Mouse (Mus musculus) heart, adult 2 months (tissue): ENCODE measurements around the gene Pum1. TPM values are rescaled to one million over a fixed set of nuclear protein-coding genes. Genes with fewer than 3 reads are reported as not detected.
"Not testable (repeated sequence)": the region's sequence is repeated elsewhere in the genome, so short reads cannot be mapped to it uniquely, and the experiment has no call there.

Source experiments
- DNase-seq, 2 experiments: peaks; one replicate each; pipeline ENCODE4 v3.0.0; 2021
- H3K27ac ChIP-seq: fragments of 200-600 bp; 2 replicates; pipeline ENCODE4 v1.8.1; 2022
- H3K27me3 ChIP-seq: fragments of 200-500 bp; 2 replicates; pipeline ENCODE4 v1.6.1; 2012; ENCODE audit warnings: mild to moderate bottlenecking, low read length, inconsistent platforms, mixed read lengths; ENCODE audit not compliant: control insufficient read depth, insufficient read depth
- H3K36me3 ChIP-seq: fragments of 200-500 bp; 2 replicates; pipeline ENCODE4 v1.6.1; 2012; ENCODE audit warnings: low read length, inconsistent platforms; ENCODE audit not compliant: control insufficient read depth, insufficient read depth
- H3K4me1 ChIP-seq: fragments of 200-500 bp; 2 replicates; pipeline ENCODE4 v1.6.1; 2011; ENCODE audit warnings: low read length; ENCODE audit not compliant: control insufficient read depth, insufficient read depth
- H3K4me3 ChIP-seq: fragments of 200-600 bp; 2 replicates; pipeline ENCODE4 v1.8.1; 2022
- H3K79me2 ChIP-seq: fragments of 200-500 bp; replicated peaks from 2 replicates; pipeline ENCODE4 v1.6.1; 2012; ENCODE audit warnings: mild to moderate bottlenecking, inconsistent platforms, low read length, moderate library complexity, mixed read lengths; ENCODE audit not compliant: control insufficient read depth, insufficient read depth
- H3K9ac ChIP-seq: fragments of 200-500 bp; 2 replicates; pipeline ENCODE4 v1.6.1; 2012; ENCODE audit warnings: low read depth, mild to moderate bottlenecking, control low read depth, inconsistent platforms, low read length, mixed read lengths
- CTCF ChIP-seq: fragments of 200-600 bp; IDR thresholded peaks from 2 replicates; pipeline ENCODE4 v1.8.1; 2022; ENCODE audit warnings: antibody characterized with exemption, mild to moderate bottlenecking, moderate library complexity
- EP300 ChIP-seq: fragments of 200-500 bp; IDR thresholded peaks from 2 replicates; pipeline ENCODE4 v1.6.1; 2011; ENCODE audit warnings: low read depth, low read length, control low read depth; ENCODE audit not compliant: insufficient read depth
- POLR2A ChIP-seq: fragments of 200-500 bp; IDR thresholded peaks from 2 replicates; pipeline ENCODE4 v1.6.1; 2011; ENCODE audit warnings: mild to moderate bottlenecking, low read depth, low read length, control low read depth; ENCODE audit not compliant: insufficient read depth
- WGBS: fragments of 180-500 bp; shearing (Covaris S2); methylation state at CpG from one replicate; pipeline ENCODE4 v1.1.7; 2018; 5-methylcytosine and 5-hydroxymethylcytosine counted together
- intact Hi-C: fragments of 180-260 bp; cut with DNase I; formaldehyde crosslinking; loops from one replicate; pipeline ENCODE4 v1.15.1; 2025
- polyA plus RNA-seq: library from polyadenylated mRNA; depleted of rRNA; stranded (reverse); fragments of >200 nt; gene quantifications from 2 replicates; pipeline ENCODE4 v1.2.3, GENCODE M21; 2012
- total RNA-seq, 2 experiments: library from RNA; stranded (reverse); gene quantifications; 2 replicates each; pipeline ENCODE4 v1.2.3; 2021

Gene Pum1
- total and polyA plus RNA-seq, 3 experiments: 32.2 to 59.7 (median 57.1) TPM

DNA sequence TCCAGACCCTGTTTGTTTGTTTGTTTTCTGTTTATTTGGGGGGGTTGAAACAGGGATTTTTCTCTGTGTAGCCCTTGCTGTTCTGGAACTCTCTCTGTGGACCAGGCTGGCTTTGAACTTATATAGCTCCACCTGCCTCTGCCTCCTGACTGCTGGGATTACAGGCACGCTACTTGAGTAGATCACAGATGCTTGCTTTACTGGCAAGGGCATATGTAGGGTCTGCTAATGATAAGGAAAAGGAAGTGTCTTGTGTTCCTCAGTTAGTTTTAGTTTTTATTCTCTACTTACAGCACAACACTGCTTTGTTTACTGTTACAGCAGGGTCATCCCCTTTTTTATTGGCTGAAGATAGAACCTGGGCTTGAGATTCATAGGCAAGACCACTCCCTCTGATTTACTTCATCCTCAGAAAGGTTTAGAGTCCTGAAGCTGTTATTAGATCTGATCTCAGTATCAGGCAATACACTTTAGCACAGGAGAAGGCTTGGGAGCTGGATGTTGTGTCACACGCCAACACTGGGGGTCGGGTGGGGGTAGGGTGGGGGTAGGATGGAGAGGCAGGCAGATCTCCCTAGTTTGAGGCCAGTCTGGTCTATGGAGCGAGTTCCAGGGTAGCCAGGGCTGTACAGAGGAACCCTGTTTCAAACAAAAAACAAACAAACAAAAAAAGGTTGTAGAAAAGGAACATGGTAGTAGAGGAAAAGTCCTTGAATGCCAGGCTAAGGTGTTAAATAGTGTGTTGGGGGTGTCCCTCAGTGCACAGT, 8.1 kb downstream of the Pum1 start:
- no peaks in the 10 kb centered on the region for H3K27me3 ChIP-seq
- peaks cover 9% of the 10 kb centered on the region for H3K4me1 ChIP-seq
- H3K79me2 ChIP-seq: peaks cover 9% of the 10 kb centered on the region
- H3K27ac ChIP-seq: no peak overlapping the region
- intact Hi-C loops: loop anchor here (5.0 kb wide), 1 partner anchor 51 kb away; no protein-coding TSS in a partner anchor
- TF ChIP-seq CTCF (no peak), EP300 (no peak), POLR2A (no peak)
- no peak for DNase-seq
- H3K36me3 ChIP-seq: peaks cover 38% of the 10 kb centered on the region
- 78% methylated on average over 4 of the region's 4 CpGs for WGBS
- no peak overlapping the region for H3K9ac ChIP-seq
- H3K4me3 ChIP-seq: no peak overlapping the region

DNA sequence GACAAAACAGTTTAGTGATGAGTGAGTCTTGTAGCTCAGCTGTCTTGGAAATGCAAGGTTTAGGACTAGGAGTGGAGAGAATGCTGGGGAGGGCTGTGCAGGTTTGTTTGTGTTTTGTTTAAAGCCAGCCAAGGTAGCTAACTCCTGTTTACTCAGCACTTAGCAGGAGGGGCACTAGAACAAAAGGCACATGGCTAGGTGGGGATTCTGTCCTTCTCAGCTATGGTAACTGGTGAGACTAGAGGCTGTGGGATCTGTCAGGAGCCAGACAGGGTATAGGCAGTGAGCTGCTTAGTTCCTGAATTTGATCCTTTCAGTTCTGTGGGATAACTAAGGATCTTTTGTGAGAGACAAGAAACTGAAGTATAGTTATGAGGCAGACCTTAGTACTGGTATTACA, 9.0 kb downstream of the Pum1 start:
- DNase-seq: no peak
- Histone ChIP-seq H3K79me2 (peaks cover 12% of the 10 kb centered on the region), H3K4me3 (no peak overlapping the region), H3K9ac (no peak overlapping the region), H3K27me3 (no peaks in the 10 kb centered on the region), H3K4me1 (peaks cover 9% of the 10 kb centered on the region), H3K36me3 (peaks cover 39% of the 10 kb centered on the region), H3K27ac (no peak overlapping the region)
- intact Hi-C loops: loop anchor here (5.0 kb wide), 1 partner anchor 50 kb away; no protein-coding TSS in a partner anchor
- TF ChIP-seq POLR2A: no peak
- no peak for TF ChIP-seq EP300
- TF ChIP-seq CTCF: no peak

DNA sequence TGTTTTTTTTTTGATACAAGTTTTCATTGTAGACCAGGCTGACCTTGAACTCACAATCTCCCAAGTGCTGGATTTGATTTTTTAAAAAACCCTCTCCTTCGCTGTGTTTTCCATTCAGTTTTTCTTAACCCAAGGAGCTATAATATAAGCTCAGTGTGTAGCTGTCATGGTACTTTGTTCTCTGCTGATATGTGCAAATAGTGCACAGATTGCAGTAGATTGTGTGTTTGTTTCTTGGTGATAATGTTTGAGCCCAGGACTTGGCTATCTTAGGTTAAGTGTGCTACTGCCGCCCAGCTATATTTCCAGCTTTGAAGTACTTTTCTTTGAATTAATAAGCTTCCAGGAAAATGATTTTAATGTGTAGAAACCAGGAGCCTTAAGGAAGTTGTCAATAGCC, 13.6 kb downstream of the Pum1 start:
- Histone ChIP-seq H3K79me2 (peaks cover 11% of the 10 kb centered on the region), H3K27ac (no peak overlapping the region), H3K27me3 (no peaks in the 10 kb centered on the region), H3K9ac (no peak overlapping the region), H3K4me3 (no peak overlapping the region), H3K4me1 (0 out of 2 replicates have a peak, but pooled peaks cover 2% of the 10 kb centered on the region), H3K36me3 (peaks cover 20% of the 10 kb centered on the region)
- DNase-seq: no peak
- TF ChIP-seq CTCF (no peak), EP300 (no peak), POLR2A (no peak)
- intact Hi-C loops: no loop called here
- WGBS: 83% methylated on average over 2 of the region's 2 CpGs

DNA sequence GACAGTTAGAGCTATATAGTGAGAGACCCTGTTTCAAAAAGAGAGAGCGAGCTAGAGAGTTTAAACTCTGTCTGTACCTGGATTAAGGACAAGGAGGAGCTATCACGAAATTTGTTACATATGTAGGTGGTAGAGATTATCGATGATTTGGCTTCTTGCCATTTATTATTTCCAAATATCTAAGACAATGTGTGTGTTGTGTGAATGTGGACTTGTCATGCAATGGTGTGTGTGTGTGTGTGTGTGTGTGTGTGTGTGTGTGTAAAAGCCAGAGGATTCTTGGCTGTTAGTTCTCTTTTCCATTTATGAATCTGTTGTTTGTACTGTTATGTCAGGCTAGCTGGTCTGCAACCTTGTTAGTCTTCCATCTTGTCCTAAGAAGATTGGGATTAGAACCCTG, 15.0 kb downstream of the Pum1 start:
- no peak overlapping the region for H3K9ac ChIP-seq
- H3K27ac ChIP-seq: no peak overlapping the region
- H3K27me3 ChIP-seq: no peaks in the 10 kb centered on the region
- intact Hi-C loops: no loop called here
- no peak for TF ChIP-seq POLR2A
- no peak for TF ChIP-seq CTCF
- no peak for TF ChIP-seq EP300
- peaks cover 17% of the 10 kb centered on the region for H3K36me3 ChIP-seq
- H3K79me2 ChIP-seq: peaks cover 9% of the 10 kb centered on the region
- WGBS: 92% methylated on average over 3 of the region's 3 CpGs
- no peak overlapping the region for H3K4me3 ChIP-seq
- no peaks in the 10 kb centered on the region for H3K4me1 ChIP-seq
- no peak for DNase-seq

DNA sequence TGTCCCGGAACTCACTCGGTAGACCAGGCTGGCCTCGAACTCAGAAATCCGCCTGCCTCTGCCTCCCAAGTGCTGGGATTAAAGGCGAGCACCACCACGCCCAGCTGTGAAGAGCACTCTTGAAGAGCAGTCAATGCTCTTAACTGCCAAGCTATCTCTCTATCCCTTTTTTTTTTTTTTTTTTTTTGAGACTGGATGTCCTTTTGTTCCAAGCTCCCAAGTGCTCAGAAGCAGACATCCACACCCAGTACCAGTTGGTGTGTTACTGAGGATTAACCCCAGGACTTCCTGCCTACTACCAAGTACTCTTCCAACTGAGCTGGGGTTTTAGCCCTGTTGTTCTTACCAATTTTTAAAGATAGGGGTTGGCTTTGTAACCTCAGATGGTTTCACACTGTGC, 17.6 kb downstream of the Pum1 start:
- no peak for DNase-seq
- Histone ChIP-seq H3K4me1 (no peaks in the 10 kb centered on the region), H3K27me3 (no peaks in the 10 kb centered on the region), H3K27ac (no peak overlapping the region), H3K9ac (no peak overlapping the region), H3K36me3 (peaks cover 8% of the 10 kb centered on the region), H3K79me2 (peaks cover 10% of the 10 kb centered on the region), H3K4me3 (no peak overlapping the region)
- intact Hi-C loops: no loop called here
- WGBS: 96% methylated on average over 6 of the region's 6 CpGs
- TF ChIP-seq EP300: no peak
- no peak for TF ChIP-seq CTCF
- no peak for TF ChIP-seq POLR2A

DNA sequence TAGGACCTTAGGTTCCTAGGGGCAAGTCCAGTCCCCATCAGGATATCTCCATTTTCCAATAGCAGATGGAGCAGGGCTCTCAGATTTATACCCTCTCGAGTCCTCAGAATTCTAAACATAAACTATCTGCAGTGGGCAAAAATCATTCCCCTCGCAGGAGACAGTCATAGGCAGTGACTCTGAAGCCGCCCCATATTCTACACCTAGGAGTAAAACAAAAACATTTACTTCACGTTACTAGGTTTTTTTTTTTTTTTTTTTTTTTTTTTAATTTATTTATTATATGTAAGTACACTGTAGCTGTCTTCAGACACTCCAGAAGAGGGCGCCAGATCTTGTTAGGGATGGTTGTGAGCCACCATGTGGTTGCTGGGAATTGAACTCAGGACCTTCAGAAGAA, 19.9 kb downstream of the Pum1 start:
- intact Hi-C loops, H3K27me3 ChIP-seq, H3K36me3 ChIP-seq: not testable (repeated sequence)

More for the DNA sequence above, 19.9 kb downstream of the Pum1 start:
- H3K27ac ChIP-seq, H3K9ac ChIP-seq, H3K4me1 ChIP-seq, H3K79me2 ChIP-seq, DNase-seq, H3K4me3 ChIP-seq: not testable (repeated sequence)
- WGBS: 85% methylated on average over 5 of the region's 5 CpGs
